Mouse (Mus musculus): ENCODE measurements around the gene Fam133b. TPM values are rescaled to one million over a fixed set of nuclear protein-coding genes. Genes with fewer than 3 reads are reported as not detected.
A peak's percentile ranks its signal among the peaks of the same experiment; 100 is the strongest.

Fam133b gene
- polyA plus RNA-seq, 1 experiment from 2014 or later: 17.9 TPM

- Histone ChIP-seq H3K4me1 (replicated peaks) (no peaks in the 10 kb centered on the region), H3K27ac (ENCODE audit: poor library complexity, severe bottlenecking) (no peak overlapping the region), H3K9ac (no peak overlapping the region), H3K4me3 (no peak overlapping the region), H3K27me3 (replicated peaks) (no peaks in the 10 kb centered on the region), H3K4me2 (no peak overlapping the region), H3K36me3 (peaks cover 31% of the 10 kb centered on the region), H3K9me3 (replicated peaks) (no peaks in the 10 kb centered on the region)
- 89% methylated on average over 2 of the region's 2 CpGs for WGBS
- no peak for ATAC-seq (ENCODE audit: insufficient number of reproducible peaks, low FRiP score)
Observed at GRCm38 (mm10) chr5:3554198-3554597, 10.6 kb downstream of the Fam133b start.

GRCm38 (mm10) chr5:3571266-3571665 is 27.6 kb downstream of the Fam133b start, which contains the start of gene 1700109H08Rik:
TSS of gene 1700109H08Rik (plus strand) at chr5:3571566.
- Histone ChIP-seq H3K4me3 (no peak within 1 kb of the TSS), H3K4me2 (no peak within 1 kb of the TSS), H3K27ac (ENCODE audit: poor library complexity, severe bottlenecking) (no peak within 1 kb of the TSS), H3K9me3 (replicated peaks) (peaks cover 4% of the 10 kb centered on the region; the same call in 1 of the 2 replicates), H3K9ac (no peak within 1 kb of the TSS), H3K4me1 (replicated peaks) (no peaks in the 10 kb centered on the region), H3K27me3 (replicated peaks) (no peaks in the 10 kb centered on the region), H3K36me3 (peaks cover 88% of the 10 kb centered on the region)
- ATAC-seq (ENCODE audit: insufficient number of reproducible peaks, low FRiP score): no peak
- WGBS: 92% methylated on average over 4 of the region's 4 CpGs

- peaks cover 96% of the 10 kb centered on the region for H3K36me3 ChIP-seq
- no peak overlapping the region for H3K27ac ChIP-seq (ENCODE audit: poor library complexity, severe bottlenecking)
- WGBS: 88% methylated on average over 2 of the region's 2 CpGs
- no peak overlapping the region for H3K9ac ChIP-seq
- peaks cover 4% of the 10 kb centered on the region; the same call in 1 of the 2 replicates for H3K9me3 ChIP-seq (replicated peaks)
- no peak overlapping the region for H3K4me2 ChIP-seq
- H3K4me1 ChIP-seq (replicated peaks): no peaks in the 10 kb centered on the region
- H3K4me3 ChIP-seq: no peak overlapping the region
- no peak for ATAC-seq (ENCODE audit: insufficient number of reproducible peaks, low FRiP score)
- no peaks in the 10 kb centered on the region for H3K27me3 ChIP-seq (replicated peaks)
Observed at GRCm38 (mm10) chr5:3574825-3575224, 31.2 kb downstream of the Fam133b start.

GRCm38 (mm10) chr5:3577939-3578338 is 34.3 kb downstream of the Fam133b start:
- Histone ChIP-seq H3K4me3 (no peak overlapping the region), H3K4me1 (replicated peaks) (no peaks in the 10 kb centered on the region), H3K36me3 (peaks cover 90% of the 10 kb centered on the region), H3K27me3 (replicated peaks) (no peaks in the 10 kb centered on the region), H3K9ac (no peak overlapping the region), H3K27ac (ENCODE audit: poor library complexity, severe bottlenecking) (no peak overlapping the region), H3K4me2 (no peak overlapping the region), H3K9me3 (replicated peaks) (peaks cover 4% of the 10 kb centered on the region; the same call in 1 of the 2 replicates)
- ATAC-seq (ENCODE audit: insufficient number of reproducible peaks, low FRiP score): no peak
- WGBS: 97% methylated on average over 2 of the region's 2 CpGs

- ATAC-seq (ENCODE audit: insufficient number of reproducible peaks, low FRiP score): no peak
- H3K36me3 ChIP-seq: peaks cover 89% of the 10 kb centered on the region
Observed at GRCm38 (mm10) chr5:3579066-3579465, 35.4 kb downstream of the Fam133b start.

GRCm38 (mm10) chr5:3595693-3596398 is 52.2 kb downstream of the Fam133b start, which contains the start of gene Pex1:
TSS of gene Pex1 (plus strand) at chr5:3596066.
- peak; percentile 98 for ATAC-seq (ENCODE audit: insufficient number of reproducible peaks, low FRiP score)
- Histone ChIP-seq H3K4me1 (replicated peaks) (peaks cover 14% of the 10 kb centered on the region), H3K9me3 (replicated peaks) (no peaks in the 10 kb centered on the region), H3K4me3 (peak within 1 kb of the TSS; percentile 88), H3K4me2 (peak within 1 kb of the TSS; percentile 83), H3K36me3 (peaks cover 16% of the 10 kb centered on the region), H3K27ac (ENCODE audit: poor library complexity, severe bottlenecking) (peak within 1 kb of the TSS; percentile 60), H3K9ac (peak within 1 kb of the TSS; percentile 81), H3K27me3 (replicated peaks) (no peaks in the 10 kb centered on the region)
- under 1% methylated on average over 50 of the region's 50 CpGs for WGBS

More at GRCm38 (mm10) chr5:3579066-3579465, 35.4 kb downstream of the Fam133b start:
- Histone ChIP-seq H3K4me3 (no peak overlapping the region), H3K27ac (ENCODE audit: poor library complexity, severe bottlenecking) (no peak overlapping the region), H3K4me1 (replicated peaks) (no peaks in the 10 kb centered on the region), H3K4me2 (no peak overlapping the region), H3K9ac (no peak overlapping the region), H3K9me3 (replicated peaks) (peaks cover 4% of the 10 kb centered on the region; the same call in 1 of the 2 replicates), H3K27me3 (replicated peaks) (no peaks in the 10 kb centered on the region)
- WGBS: 88% methylated on average over 7 of the region's 7 CpGs

- Histone ChIP-seq H3K4me2 (peak within 1 kb of the TSS; percentile 83), H3K4me1 (replicated peaks) (peaks cover 14% of the 10 kb centered on the region), H3K4me3 (peak within 1 kb of the TSS; percentile 88), H3K36me3 (peaks cover 11% of the 10 kb centered on the region), H3K9ac (peak within 1 kb of the TSS; percentile 81), H3K9me3 (replicated peaks) (no peaks in the 10 kb centered on the region), H3K27me3 (replicated peaks) (no peaks in the 10 kb centered on the region), H3K27ac (ENCODE audit: poor library complexity, severe bottlenecking) (peak within 1 kb of the TSS; percentile 60)
- peak; percentile 86 for ATAC-seq (ENCODE audit: insufficient number of reproducible peaks, low FRiP score)
- WGBS: under 1% methylated on average over 31 of the region's 31 CpGs
Observed at GRCm38 (mm10) chr5:3596399-3596766, 52.8 kb downstream of the Fam133b start, which contains the start of gene Rbm48. TSS of gene Rbm48 (minus strand) at chr5:3596585.

- peak overlapping the region; percentile 81; the same call in 1 of the 2 replicates for H3K9ac ChIP-seq
- H3K4me2 ChIP-seq: peak overlapping the region; percentile 83
- H3K27ac ChIP-seq (ENCODE audit: poor library complexity, severe bottlenecking): no peak overlapping the region
- H3K27me3 ChIP-seq (replicated peaks): no peaks in the 10 kb centered on the region
- H3K9me3 ChIP-seq (replicated peaks): no peaks in the 10 kb centered on the region
- ATAC-seq (ENCODE audit: insufficient number of reproducible peaks, low FRiP score): no peak
- peaks cover 7% of the 10 kb centered on the region; the same call in 1 of the 2 replicates for H3K36me3 ChIP-seq
- H3K4me3 ChIP-seq: peak overlapping the region; percentile 88
- H3K4me1 ChIP-seq (replicated peaks): peaks cover 14% of the 10 kb centered on the region
Observed at GRCm38 (mm10) chr5:3597171-3597570, 53.5 kb downstream of the Fam133b start.

- no peaks in the 10 kb centered on the region for H3K9me3 ChIP-seq (replicated peaks)
- no peak overlapping the region for H3K4me2 ChIP-seq
- no peak overlapping the region for H3K27ac ChIP-seq (ENCODE audit: poor library complexity, severe bottlenecking)
- no peaks in the 10 kb centered on the region for H3K27me3 ChIP-seq (replicated peaks)
- H3K4me1 ChIP-seq (replicated peaks): peaks cover 14% of the 10 kb centered on the region
- WGBS: 84% methylated on average over 5 of the region's 5 CpGs
- no peak for ATAC-seq (ENCODE audit: insufficient number of reproducible peaks, low FRiP score)
- H3K36me3 ChIP-seq: peaks cover 3% of the 10 kb centered on the region; the same call in 1 of the 2 replicates
- H3K9ac ChIP-seq: no peak overlapping the region
- H3K4me3 ChIP-seq: no peak overlapping the region
Observed at GRCm38 (mm10) chr5:3598766-3599165, 55.1 kb downstream of the Fam133b start.

- Histone ChIP-seq H3K27me3 (replicated peaks) (no peaks in the 10 kb centered on the region), H3K4me2 (no peak overlapping the region), H3K9ac (no peak overlapping the region), H3K4me1 (replicated peaks) (peaks cover 7% of the 10 kb centered on the region), H3K36me3 (peaks cover 12% of the 10 kb centered on the region), H3K27ac (ENCODE audit: poor library complexity, severe bottlenecking) (no peak overlapping the region), H3K9me3 (replicated peaks) (no peaks in the 10 kb centered on the region), H3K4me3 (no peak overlapping the region)
- WGBS: 64% methylated on average over 1 of the region's 1 CpGs
- ATAC-seq (ENCODE audit: insufficient number of reproducible peaks, low FRiP score): no peak
Observed at GRCm38 (mm10) chr5:3600298-3600697, 56.7 kb downstream of the Fam133b start.

- H3K36me3 ChIP-seq: peaks cover 17% of the 10 kb centered on the region
- peaks cover 5% of the 10 kb centered on the region for H3K4me1 ChIP-seq (replicated peaks)
- no peak for ATAC-seq (ENCODE audit: insufficient number of reproducible peaks, low FRiP score)
- no peak overlapping the region for H3K4me3 ChIP-seq
- H3K9me3 ChIP-seq (replicated peaks): no peaks in the 10 kb centered on the region
- no peak overlapping the region for H3K4me2 ChIP-seq
- H3K9ac ChIP-seq: no peak overlapping the region
- no peaks in the 10 kb centered on the region for H3K27me3 ChIP-seq (replicated peaks)
- 85% methylated on average over 3 of the region's 3 CpGs for WGBS
- H3K27ac ChIP-seq (ENCODE audit: poor library complexity, severe bottlenecking): no peak overlapping the region
Observed at GRCm38 (mm10) chr5:3600790-3601189, 57.2 kb downstream of the Fam133b start.

Measured in heart, embryonic 12.5 days (tissue).